Mouse (Mus musculus) gastrocnemius, adult 2 months (tissue): ENCODE measurements around the gene Gprin1. TPM values are rescaled to one million over a fixed set of nuclear protein-coding genes. Genes with fewer than 3 reads are reported as not detected.
"Not testable (repeated sequence)": the region's sequence is repeated elsewhere in the genome, so short reads cannot be mapped to it uniquely, and the experiment has no call there.

Experiments
- DNase-seq: peaks from one replicate; pipeline ENCODE4 v3.0.0; 2022
- H3K27ac ChIP-seq: fragments of 200-600 bp; 2 replicates; pipeline ENCODE4 v1.8.1; 2022; ENCODE audit warnings: mild to moderate bottlenecking
- H3K4me3 ChIP-seq: fragments of 200-600 bp; 2 replicates; pipeline ENCODE4 v1.8.1; 2022; ENCODE audit warnings: mild to moderate bottlenecking, moderate library complexity
- CTCF ChIP-seq: fragments of 200-600 bp; IDR thresholded peaks from 2 replicates; pipeline ENCODE4 v1.8.1; 2022; ENCODE audit warnings: antibody characterized with exemption, mild to moderate bottlenecking, moderate library complexity
- intact Hi-C: fragments of 180-260 bp; cut with DNase I; formaldehyde crosslinking; loops from one replicate; pipeline ENCODE4 v1.15.1; 2025
- long read RNA-seq, 2 experiments: library from polyadenylated mRNA; stranded (forward); transcript quantifications; one replicate each; pipeline ENCODE4 v2.0.0; 2021
- total RNA-seq, 2 experiments: library from RNA; stranded (reverse); gene quantifications; 2 replicates each; pipeline ENCODE4 v1.2.3; 2021

Gprin1 gene
- not detected for total RNA-seq
- long read RNA-seq, experiment 1 = 0 reads
- long read RNA-seq, experiment 2 = 0 reads

DNA sequence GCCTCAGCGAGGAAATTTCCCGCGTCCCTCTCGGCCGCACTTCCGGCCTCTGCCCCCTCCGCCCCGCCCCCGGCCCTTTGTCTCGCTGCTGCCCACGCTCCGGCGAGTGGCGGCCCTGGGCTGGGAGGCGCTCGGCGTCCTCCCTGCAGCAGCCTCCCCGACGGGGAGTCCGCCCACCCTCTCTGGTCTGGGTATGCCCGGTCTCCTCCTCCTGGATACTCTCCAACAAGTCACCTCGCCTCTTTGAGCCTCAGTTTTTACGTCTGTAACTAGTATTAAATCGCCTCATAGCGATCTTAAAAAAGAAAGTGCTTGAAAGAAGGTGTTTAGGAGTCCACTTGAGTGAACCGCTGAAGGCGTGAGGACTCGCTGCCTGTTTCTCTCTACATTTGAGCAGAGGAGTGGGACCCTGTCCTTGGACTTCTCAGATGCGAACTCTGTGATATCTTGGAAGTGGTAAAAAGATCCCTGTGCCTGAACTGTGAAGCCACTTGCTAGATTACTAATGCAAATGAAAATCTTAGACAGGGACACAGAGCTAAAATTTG, at the start of gene Gprin1:
Gprin1 (minus strand) TSS at position 11 of the 548 bp plus-strand sequence.
- DNase-seq = no peak
- Histone ChIP-seq H3K4me3 (peak within 1 kb of the TSS; percentile 63), H3K27ac (no peak within 1 kb of the TSS)
- intact Hi-C loops = no loop called here
- TF ChIP-seq CTCF = no peak

DNA sequence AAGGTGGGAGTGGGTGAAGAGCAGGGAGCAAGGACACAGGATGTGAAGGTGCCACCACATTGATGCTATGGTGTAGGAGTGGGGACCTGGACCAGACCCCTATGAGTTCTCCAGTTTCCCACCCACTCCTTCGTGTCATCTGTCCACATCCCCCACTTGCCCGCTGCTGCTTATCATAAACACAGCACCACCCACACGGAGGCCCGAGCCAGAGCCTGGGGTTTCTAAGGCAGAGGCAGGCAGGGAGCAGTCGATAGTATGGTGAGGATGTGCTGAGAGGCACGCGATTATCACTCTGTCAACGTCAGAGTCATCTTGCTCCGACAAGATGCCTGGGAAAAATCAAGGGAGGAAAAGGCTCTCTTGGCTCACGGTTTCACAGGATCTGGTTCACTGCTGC, 49.1 kb upstream of the Gprin1 start:
- H3K4me3 ChIP-seq = no peak overlapping the region
- intact Hi-C loops = loop anchor here (2.0 to 5.0 kb wide), 2 partner anchors 272 to 379 kb away; no protein-coding TSS in a partner anchor
- no peak overlapping the region for H3K27ac ChIP-seq
- DNase-seq = no peak
- no peak for TF ChIP-seq CTCF

DNA sequence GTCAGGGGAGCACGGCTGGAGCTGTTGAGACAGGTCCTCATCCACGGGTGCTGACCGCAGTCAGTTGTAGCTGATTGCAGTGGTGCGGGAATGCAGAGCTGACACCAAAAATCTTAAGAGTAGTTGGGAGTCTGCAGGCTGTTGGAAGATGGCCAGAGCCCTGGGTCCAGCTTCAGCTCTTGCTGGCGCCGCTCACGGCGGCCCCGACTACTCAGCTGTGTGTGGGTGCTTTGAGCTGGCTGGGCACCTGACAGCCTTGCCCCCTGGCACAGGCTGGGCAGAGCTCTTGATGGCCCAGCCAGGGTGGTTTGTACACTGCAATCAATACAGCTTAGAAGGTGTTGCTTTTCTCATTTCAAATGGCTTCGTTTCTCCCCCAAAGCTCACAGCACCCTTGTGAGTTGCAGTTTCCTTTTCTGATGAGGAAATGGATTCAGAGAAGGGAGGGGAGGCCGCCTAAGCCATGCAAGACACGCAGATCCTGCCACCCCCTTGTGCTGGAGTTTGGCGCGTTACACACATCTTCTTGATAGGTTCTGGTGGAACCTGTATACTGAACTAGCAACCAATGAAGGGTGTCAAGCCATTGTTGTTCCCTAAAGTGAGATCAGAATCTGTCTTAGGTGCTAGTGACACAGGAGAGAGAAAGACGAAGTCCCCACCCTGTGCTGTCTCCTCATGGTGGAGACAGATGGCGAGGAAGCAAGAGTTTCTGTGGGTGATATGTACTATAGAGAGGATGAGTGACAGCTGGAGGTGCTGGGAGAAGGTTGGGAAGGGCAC, 48.4 kb upstream of the Gprin1 start:
- TF ChIP-seq CTCF = no peak
- intact Hi-C loops = loop anchor here (2.0 to 5.0 kb wide), 2 partner anchors 273 to 379 kb away; no protein-coding TSS in a partner anchor

DNA sequence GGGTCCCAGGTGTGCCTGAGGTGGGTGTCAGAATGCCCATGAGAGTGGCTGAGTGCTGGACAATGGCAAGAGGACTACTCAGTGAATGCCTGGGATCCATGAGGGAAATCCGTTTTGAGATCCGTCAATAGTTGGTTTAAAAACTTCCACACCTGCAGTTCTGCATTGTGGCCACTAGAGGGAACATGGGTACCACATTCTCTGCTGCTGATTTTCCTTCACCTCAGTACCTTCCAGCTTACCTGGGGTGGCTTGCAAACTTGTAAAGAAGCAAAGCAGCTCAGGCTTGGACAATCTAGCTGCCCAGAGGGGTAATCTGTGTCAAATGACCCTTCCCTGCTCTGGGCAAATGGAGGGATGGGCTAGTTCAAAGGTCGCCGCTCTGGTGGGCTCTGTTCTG, 47.7 kb upstream of the Gprin1 start:
- TF ChIP-seq CTCF = peak; percentile 94
- Histone ChIP-seq H3K4me3 (no peak overlapping the region), H3K27ac (no peak overlapping the region)
- no peak for DNase-seq
- intact Hi-C loops = loop anchor here (5.0 kb wide), 1 partner anchor 380 kb away; no protein-coding TSS in a partner anchor

More for the DNA sequence above, 48.4 kb upstream of the Gprin1 start:
- no peak overlapping the region for H3K27ac ChIP-seq
- no peak overlapping the region for H3K4me3 ChIP-seq
- no peak for DNase-seq

DNA sequence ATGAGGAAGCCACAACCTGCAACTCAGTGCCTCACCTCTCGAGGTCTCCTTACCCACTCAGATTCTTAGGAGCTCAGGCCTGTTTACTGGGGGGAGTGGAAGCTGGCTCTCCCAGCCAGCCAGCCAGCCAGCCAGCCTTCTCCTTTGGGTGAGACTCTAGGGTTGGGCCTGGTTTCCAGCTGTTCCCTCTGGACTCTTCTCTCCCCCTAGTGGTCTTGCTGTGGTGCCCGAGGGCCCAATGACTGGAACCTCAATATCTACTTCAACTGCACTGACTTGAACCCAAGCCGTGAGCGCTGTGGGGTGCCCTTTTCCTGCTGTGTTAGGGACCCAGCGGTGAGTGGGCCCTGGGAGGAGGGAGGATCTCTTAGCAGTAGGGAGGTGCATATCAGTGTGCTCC, 45.2 kb upstream of the Gprin1 start:
- H3K27ac ChIP-seq = no peak overlapping the region
- TF ChIP-seq CTCF = peak; percentile 19; the same call in 1 of the 2 replicates
- H3K4me3 ChIP-seq = no peak overlapping the region
- intact Hi-C loops = loop anchor here (5.0 kb wide), 1 partner anchor 382 kb away; no protein-coding TSS in a partner anchor
- DNase-seq = no peak

DNA sequence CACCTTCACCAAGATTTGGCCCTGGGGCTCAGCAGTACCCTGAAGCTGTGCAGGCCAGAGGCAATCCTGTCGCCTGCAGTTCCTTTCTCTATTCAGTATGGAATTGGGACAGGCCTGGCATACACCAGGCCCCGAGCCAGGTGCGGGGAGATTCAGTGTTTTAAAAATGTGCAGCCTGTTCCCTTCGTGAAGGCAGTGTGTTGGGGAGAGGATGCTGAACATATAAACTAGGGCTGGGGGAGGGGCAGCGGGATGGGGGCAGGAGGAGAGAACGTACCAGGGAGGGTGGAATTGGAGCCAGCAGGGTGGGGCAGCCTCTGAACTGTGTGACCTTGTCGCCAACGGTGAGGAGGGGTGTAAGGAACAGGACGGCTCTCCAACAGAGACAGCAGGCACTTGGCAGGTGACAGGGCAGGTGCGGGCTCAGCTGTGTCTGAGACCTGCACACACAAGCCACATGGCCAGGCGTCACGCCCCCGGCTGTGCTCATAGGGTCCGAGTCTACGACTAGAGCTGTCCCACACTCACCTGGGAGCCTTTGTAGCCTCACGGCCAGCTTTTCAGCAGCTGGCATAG, 44.4 kb upstream of the Gprin1 start:
- intact Hi-C loops = no loop called here
- Histone ChIP-seq H3K27ac (no peak overlapping the region), H3K4me3 (no peak overlapping the region)
- no peak for TF ChIP-seq CTCF
- DNase-seq = no peak

DNA sequence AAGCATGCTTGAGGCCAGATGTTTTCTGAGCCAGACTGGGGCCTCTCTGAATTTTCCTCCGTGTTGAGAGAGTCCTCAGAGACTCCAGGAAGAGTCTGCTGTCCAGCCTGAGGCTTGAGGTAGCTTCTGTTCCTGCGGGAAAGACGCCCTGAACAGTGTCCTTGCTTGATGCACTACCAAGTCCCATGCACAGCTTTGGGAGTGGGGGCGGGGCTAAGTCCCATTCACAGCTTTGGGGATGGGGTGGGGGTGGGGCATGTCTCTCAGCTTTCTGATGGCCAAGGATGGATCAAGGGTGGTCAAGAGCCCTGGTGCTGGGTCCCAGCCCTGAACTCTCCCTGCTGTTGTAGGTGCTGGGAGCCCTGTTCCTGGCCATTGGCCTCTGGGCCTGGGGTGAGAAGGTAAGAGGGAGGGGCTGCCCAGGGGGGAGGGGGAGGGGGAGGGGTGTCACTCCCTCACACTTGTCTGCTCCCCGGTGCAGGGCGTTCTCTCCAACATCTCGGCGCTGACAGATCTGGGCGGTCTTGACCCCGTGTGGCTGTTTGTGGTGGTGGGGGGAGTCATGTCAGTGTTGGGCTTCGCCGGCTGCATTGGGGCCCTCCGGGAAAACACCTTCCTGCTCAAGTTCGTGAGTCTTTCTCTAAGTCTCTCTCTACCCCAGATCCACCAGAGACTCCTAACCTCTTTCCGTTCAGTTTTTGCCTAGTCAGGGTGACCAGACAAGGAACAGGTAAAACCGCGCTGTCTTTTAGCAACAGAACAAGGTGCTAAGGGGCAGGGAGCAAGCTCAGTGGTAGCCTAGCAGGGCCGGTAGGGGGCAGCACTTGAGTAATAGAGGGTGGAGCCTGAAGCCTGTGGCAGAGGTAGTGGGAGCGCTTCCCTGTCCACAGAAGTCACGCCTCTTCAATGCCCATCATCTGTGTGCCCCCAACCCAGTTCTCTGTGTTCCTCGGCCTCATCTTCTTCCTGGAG, 42.9 kb upstream of the Gprin1 start:
- H3K4me3 ChIP-seq = no peak overlapping the region
- intact Hi-C loops = no loop called here
- peak; percentile 42 for TF ChIP-seq CTCF
- DNase-seq = no peak
- no peak overlapping the region for H3K27ac ChIP-seq

DNA sequence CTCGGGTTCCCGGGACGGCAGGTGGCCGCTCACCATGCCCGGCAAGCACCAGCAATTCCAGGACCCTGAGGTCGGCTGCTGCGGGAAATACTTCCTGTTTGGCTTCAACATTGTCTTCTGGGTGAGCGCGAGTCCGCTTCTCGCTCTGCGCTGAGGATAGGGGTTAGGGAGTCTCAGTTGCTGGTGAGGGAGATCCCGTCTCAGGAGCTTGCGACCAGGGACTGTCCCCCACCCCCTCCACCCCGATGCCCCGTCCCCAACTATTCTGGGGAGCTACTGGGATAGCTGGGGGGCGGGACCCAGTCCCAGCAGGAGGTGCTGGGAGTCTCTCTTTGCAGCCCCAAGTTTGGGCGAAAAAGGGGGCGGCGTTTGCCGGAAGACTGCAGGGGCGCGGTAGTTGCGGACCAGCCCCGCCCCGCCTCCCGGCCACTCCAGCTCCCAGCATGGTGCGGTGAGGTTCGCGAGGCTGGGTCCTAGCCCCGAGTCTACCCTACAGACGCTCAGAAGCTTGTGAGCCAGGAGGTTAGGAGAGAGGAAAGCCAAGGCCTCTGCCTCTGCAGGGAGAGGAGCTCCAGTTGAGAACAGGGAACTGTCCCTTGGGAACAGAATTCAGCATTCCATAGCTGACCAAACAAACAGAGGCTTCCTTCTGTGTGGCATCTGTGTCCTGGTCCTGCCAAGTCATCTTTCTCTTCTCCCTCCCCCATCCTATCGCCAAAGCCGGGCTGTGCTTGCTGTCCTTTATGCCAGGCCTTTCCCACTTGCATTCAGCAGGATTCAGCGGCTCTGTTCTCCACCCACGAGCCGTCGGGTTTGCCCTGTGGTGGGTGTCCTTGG, 40.1 kb upstream of the Gprin1 start:
- H3K4me3 ChIP-seq = peak overlapping the region; percentile 78
- TF ChIP-seq CTCF = no peak
- DNase-seq = peak; percentile 73
- intact Hi-C loops = no loop called here
- peak overlapping the region; percentile 88 for H3K27ac ChIP-seq

DNA sequence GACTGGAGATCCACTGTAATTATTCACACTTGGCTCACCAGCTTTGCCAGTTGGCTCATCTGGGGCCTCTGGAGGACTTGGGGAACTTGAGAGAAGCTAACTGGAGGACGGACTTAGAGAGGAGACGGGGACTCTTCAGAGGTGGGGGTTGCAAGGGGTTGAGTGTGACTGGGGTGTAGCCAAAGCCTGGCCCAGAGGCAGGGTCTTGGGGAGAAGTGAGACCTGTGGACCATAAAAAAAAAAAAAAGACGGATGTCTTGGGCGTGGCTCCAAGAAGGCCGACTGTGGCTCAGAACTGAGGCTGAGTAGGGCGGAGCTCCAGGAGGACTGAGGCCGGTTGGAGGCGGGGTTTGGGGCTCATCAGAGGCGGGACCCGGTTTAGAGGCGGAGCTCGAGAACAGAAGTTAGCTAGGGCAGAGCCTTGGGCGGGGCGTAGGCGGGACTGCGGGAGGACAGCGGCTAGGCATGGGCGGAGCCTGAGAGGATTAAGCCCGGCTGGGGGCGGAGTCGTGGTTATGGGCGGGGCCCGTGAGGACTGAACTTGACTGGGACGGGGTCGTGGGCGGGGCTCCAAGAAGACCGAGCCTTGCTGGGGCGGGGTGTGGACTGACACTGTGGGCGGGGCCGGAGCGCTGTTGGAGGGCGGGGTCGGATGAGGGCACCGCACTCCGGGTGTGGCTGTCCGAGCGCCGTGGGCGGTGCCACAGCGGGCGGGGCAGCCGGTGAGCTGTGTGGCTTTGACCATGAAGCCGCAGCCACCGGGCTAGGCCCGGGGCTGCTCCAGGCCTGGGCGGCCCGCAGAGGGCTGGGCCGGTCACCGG, 39.3 kb upstream of the Gprin1 start, which contains the start of gene Tspan17:
Tspan17 (plus strand) TSS at position 638 of the 821 bp plus-strand sequence.
- Histone ChIP-seq H3K4me3 (peak within 1 kb of the TSS; percentile 78), H3K27ac (peak within 1 kb of the TSS; percentile 88)
- peak; percentile 99 for DNase-seq
- intact Hi-C loops = no loop called here
- no peak for TF ChIP-seq CTCF

DNA sequence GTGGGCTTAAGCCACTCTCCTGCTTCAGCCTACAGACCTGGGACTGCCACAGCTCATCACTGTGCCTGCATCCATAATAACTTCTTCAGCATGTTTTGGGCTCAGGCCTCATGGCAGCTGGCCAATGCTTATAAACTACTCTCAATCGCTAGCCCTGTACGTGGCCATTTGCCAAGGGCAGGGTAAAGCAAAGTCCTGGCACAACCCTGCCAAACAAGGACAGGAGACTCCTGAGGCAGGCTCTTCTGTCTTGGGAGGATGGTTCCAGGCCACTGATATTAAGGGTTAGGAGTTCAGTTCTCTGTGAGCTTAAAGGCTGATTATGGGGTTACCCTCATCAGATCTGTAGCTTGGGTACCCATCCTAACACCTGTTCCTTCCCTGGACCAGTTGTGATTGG, 37.9 kb upstream of the Gprin1 start:
- DNase-seq, H3K4me3 ChIP-seq, H3K27ac ChIP-seq, intact Hi-C loops: not testable (repeated sequence)
